Mouse (Mus musculus) lung, postnatal 0 days (tissue): ENCODE results near the gene Tagln3.

Experiments
- CTCF ChIP-seq: IDR thresholded peaks from 2 replicates; pipeline ENCODE4 v1.5.1; 2016; ENCODE audit warnings: antibody characterized with exemption, mild to moderate bottlenecking
- EP300 ChIP-seq: IDR thresholded peaks from 2 replicates; pipeline ENCODE4 v1.6.1; 2016; ENCODE audit warnings: antibody characterized with exemption, mild to moderate bottlenecking, control low read depth

GRCm38 (mm10) chr16:45756855-45757254 lies 32.4 kb upstream of the Tagln3 start:
- peak; percentile 78 for TF ChIP-seq CTCF
- TF ChIP-seq EP300 = no peak
